Mouse (Mus musculus) erythroblast, embryonic 14.5 days (primary cell): ENCODE measurements around the gene Plxna4. TPM values are rescaled to one million over a fixed set of nuclear protein-coding genes. Genes with fewer than 3 reads are reported as not detected.

Source experiments
- H3K27me3 ChIP-seq: 2 replicates; pipeline ENCODE4 v1.6.1; 2012; ENCODE audit warnings: inconsistent platforms; ENCODE audit not compliant: control insufficient read depth
- H3K36me3 ChIP-seq: 2 replicates; pipeline ENCODE4 v1.6.1; 2012; ENCODE audit warnings: mild to moderate bottlenecking, inconsistent platforms; ENCODE audit not compliant: control insufficient read depth
- H3K4me1 ChIP-seq: 2 replicates; pipeline ENCODE4 v1.6.1; 2012; ENCODE audit warnings: inconsistent platforms; ENCODE audit not compliant: control insufficient read depth
- H3K4me3 ChIP-seq: replicated peaks from 2 replicates; pipeline ENCODE3; 2012; ENCODE audit warnings: moderate library complexity, mild to moderate bottlenecking, inconsistent platforms
- H3K9me3 ChIP-seq: 2 replicates; pipeline ENCODE4 v1.6.1; 2012; ENCODE audit warnings: low read length, inconsistent platforms, mixed read lengths; ENCODE audit not compliant: control insufficient read depth
- GATA1 ChIP-seq: IDR thresholded peaks from 2 replicates; pipeline ENCODE4 v1.6.1; 2012; ENCODE audit warnings: low read length, inconsistent platforms, mixed read lengths
- TAL1 ChIP-seq: IDR thresholded peaks from 3 replicates; pipeline ENCODE4 v1.6.1; 2012; ENCODE audit warnings: low read length, inconsistent platforms, mixed read lengths
- polyA plus RNA-seq: library from polyadenylated mRNA; stranded (reverse); fragments of >175 nt; gene quantifications from 2 replicates; pipeline ENCODE4 v1.2.3, GENCODE M21; 2012

The Plxna4 gene
- polyA plus RNA-seq, 1 experiment: 0.01 TPM

- Histone ChIP-seq H3K36me3 (no peaks in the 10 kb centered on the region), H3K9me3 (no peaks in the 10 kb centered on the region), H3K4me3 (no peak overlapping the region), H3K27me3 (no peaks in the 10 kb centered on the region), H3K4me1 (no peaks in the 10 kb centered on the region)
- TF ChIP-seq TAL1 (no peak), GATA1 (no peak)
Measured at GRCm38 (mm10) chr6:32411325-32411724, 176.7 kb downstream of the Plxna4 start.

GRCm38 (mm10) chr6:32409625-32410024, 178.4 kb downstream of the Plxna4 start:
- no peaks in the 10 kb centered on the region for H3K27me3 ChIP-seq
- TF ChIP-seq TAL1 (no peak), GATA1 (no peak)
- no peak overlapping the region for H3K4me3 ChIP-seq
- no peaks in the 10 kb centered on the region for H3K9me3 ChIP-seq
- H3K36me3 ChIP-seq: no peaks in the 10 kb centered on the region
- H3K4me1 ChIP-seq: no peaks in the 10 kb centered on the region

GRCm38 (mm10) chr6:32407574-32408185, 180.3 kb downstream of the Plxna4 start:
- Histone ChIP-seq H3K4me3 (no peak overlapping the region), H3K36me3 (no peaks in the 10 kb centered on the region), H3K9me3 (no peaks in the 10 kb centered on the region), H3K27me3 (no peaks in the 10 kb centered on the region), H3K4me1 (no peaks in the 10 kb centered on the region)
- no peak for TF ChIP-seq GATA1
- no peak for TF ChIP-seq TAL1

GRCm38 (mm10) chr6:32406316-32407095, 181.5 kb downstream of the Plxna4 start:
- TF ChIP-seq TAL1 (no peak), GATA1 (no peak)
- H3K9me3 ChIP-seq: no peaks in the 10 kb centered on the region

GRCm38 (mm10) chr6:32402560-32403235, 185.3 kb downstream of the Plxna4 start:
- H3K36me3 ChIP-seq: no peaks in the 10 kb centered on the region
- no peaks in the 10 kb centered on the region for H3K9me3 ChIP-seq
- H3K27me3 ChIP-seq: no peaks in the 10 kb centered on the region
- H3K4me1 ChIP-seq: no peaks in the 10 kb centered on the region
- no peak overlapping the region for H3K4me3 ChIP-seq
- no peak for TF ChIP-seq TAL1
- no peak for TF ChIP-seq GATA1

More at GRCm38 (mm10) chr6:32406316-32407095, 181.5 kb downstream of the Plxna4 start:
- Histone ChIP-seq H3K36me3 (no peaks in the 10 kb centered on the region), H3K4me3 (no peak overlapping the region), H3K4me1 (no peaks in the 10 kb centered on the region), H3K27me3 (no peaks in the 10 kb centered on the region)

GRCm38 (mm10) chr6:32398261-32398660, 189.7 kb downstream of the Plxna4 start:
- no peak overlapping the region for H3K4me3 ChIP-seq
- no peaks in the 10 kb centered on the region for H3K36me3 ChIP-seq
- no peaks in the 10 kb centered on the region for H3K27me3 ChIP-seq
- no peaks in the 10 kb centered on the region for H3K4me1 ChIP-seq
- TF ChIP-seq GATA1 (no peak), TAL1 (no peak)
- no peaks in the 10 kb centered on the region for H3K9me3 ChIP-seq

GRCm38 (mm10) chr6:32397133-32397730, 190.8 kb downstream of the Plxna4 start:
- no peaks in the 10 kb centered on the region for H3K36me3 ChIP-seq
- no peak overlapping the region for H3K4me3 ChIP-seq
- H3K27me3 ChIP-seq: no peaks in the 10 kb centered on the region
- H3K9me3 ChIP-seq: no peaks in the 10 kb centered on the region
- no peaks in the 10 kb centered on the region for H3K4me1 ChIP-seq
- TF ChIP-seq TAL1 (no peak), GATA1 (no peak)

GRCm38 (mm10) chr6:32395415-32395814, 192.6 kb downstream of the Plxna4 start:
- TF ChIP-seq GATA1 (no peak), TAL1 (no peak)
- Histone ChIP-seq H3K27me3 (no peaks in the 10 kb centered on the region), H3K9me3 (no peaks in the 10 kb centered on the region), H3K36me3 (no peaks in the 10 kb centered on the region), H3K4me1 (no peaks in the 10 kb centered on the region), H3K4me3 (no peak overlapping the region)

GRCm38 (mm10) chr6:32392262-32392661, 195.7 kb downstream of the Plxna4 start:
- Histone ChIP-seq H3K4me3 (no peak overlapping the region), H3K4me1 (no peaks in the 10 kb centered on the region), H3K27me3 (no peaks in the 10 kb centered on the region), H3K36me3 (no peaks in the 10 kb centered on the region), H3K9me3 (no peaks in the 10 kb centered on the region)
- TF ChIP-seq GATA1 (no peak), TAL1 (no peak)
